Comparison of ENCODE assay signal across 8 mouse cellular contexts in genomic region chr3:65379884-65380539, GRCm38 (mm10). TPM values are rescaled to one million over a fixed set of nuclear protein-coding genes. Genes with fewer than 3 reads are reported as not detected.
DNase-seq lines count a peak whose midpoint lies in the region; ATAC-seq and TF ChIP-seq lines count a peak whose summit lies in the region.

No protein-coding gene starts in this region.

- peak; percentile 58 for DNase-seq in gastrocnemius, adult 18-20 months (ENCODE audit: low spot score)
- no peak for DNase-seq in gastrocnemius, postnatal 36 days
- peak; percentile 76 for DNase-seq in midbrain, embryonic 14.5 days
- peak; percentile 15 for DNase-seq in Patski (ENCODE audit: low read depth, low spot score)
- DNase-seq in embryo, embryonic 9.5 days (ENCODE audit: extremely low spot score), result peak; percentile 39
- peak; percentile 63 for DNase-seq in lung, postnatal 14 days
- no peak for DNase-seq in ovary, postnatal 10 days (ENCODE audit: low spot score)

- in situ Hi-C loops in Patski (cut with MboI; ENCODE audit: low pct_unique_long_range_greater_than_20kb), result loop anchor here (10.0 kb wide), 2 partner anchors 255 to 615 kb away; no protein-coding TSS in a partner anchor

- WGBS in midbrain, embryonic 14.5 days, result 78% methylated on average over 4 of the region's 4 CpGs
- 72% methylated on average over 4 of the region's 4 CpGs for WGBS in midbrain, embryonic 15.5 days

- intact Hi-C loops in gastrocnemius, postnatal 36 days (cut with DNase I), result loop anchor here (10.0 kb wide), 1 partner anchor 555 kb away; no protein-coding TSS in a partner anchor

- no peak overlapping the region for H3K4me3 ChIP-seq in midbrain, embryonic 14.5 days (replicated peaks; ENCODE audit: low read depth, low read length)
- no peak overlapping the region for H3K4me3 ChIP-seq in midbrain, embryonic 15.5 days

- CTCF ChIA-PET in Patski (lab: Charles Lee), result interaction anchor here (0.8 to 2.3 kb wide), 20 partner anchors 10 to 549 kb away, joined by 3 to 8 read pairs (median 3); partner anchors contain the start of gene Ssr3

- TF ChIP-seq CTCF in Patski (IDR thresholded peaks at IDR 0.05), result peak; percentile 93

- no peak overlapping the region for H3K4me2 ChIP-seq in midbrain, embryonic 14.5 days (ENCODE audit: low read length)
- H3K4me2 ChIP-seq in midbrain, embryonic 15.5 days, result no peak overlapping the region

- POLR2A ChIA-PET in Patski (lab: Charles Lee), result no interaction called here

- no peaks in the 10 kb centered on the region for H3K4me1 ChIP-seq in midbrain, embryonic 14.5 days (ENCODE audit: control insufficient read depth, insufficient read depth, low read length)
- H3K4me1 ChIP-seq in midbrain, embryonic 15.5 days, result no peaks in the 10 kb centered on the region

- H3K9ac ChIP-seq in midbrain, embryonic 14.5 days (replicated peaks; ENCODE audit: low read length), result no peak overlapping the region
- H3K9ac ChIP-seq in midbrain, embryonic 15.5 days, result no peak overlapping the region

- H3K27me3 ChIP-seq in midbrain, embryonic 14.5 days (ENCODE audit: control insufficient read depth, insufficient read depth, low read length), result no peaks in the 10 kb centered on the region
- H3K27me3 ChIP-seq in midbrain, embryonic 15.5 days (replicated peaks), result no peaks in the 10 kb centered on the region
- no peaks in the 10 kb centered on the region for H3K27me3 ChIP-seq in Patski

- peak; percentile 53; the same call in 1 of the 2 replicates for ATAC-seq in midbrain, embryonic 14.5 days (ENCODE audit: low FRiP score, low TSS enrichment)
- ATAC-seq in midbrain, embryonic 15.5 days (replicated peaks), result no peak
- peak; percentile 75 for ATAC-seq in Patski

- no peaks in the 10 kb centered on the region for H3K9me3 ChIP-seq in midbrain, embryonic 14.5 days (ENCODE audit: control insufficient read depth, low read length)
- no peaks in the 10 kb centered on the region for H3K9me3 ChIP-seq in midbrain, embryonic 15.5 days

- no peak overlapping the region for H3K27ac ChIP-seq in midbrain, embryonic 14.5 days (replicated peaks; ENCODE audit: low read depth, low read length)
- H3K27ac ChIP-seq in midbrain, embryonic 15.5 days, result no peak overlapping the region

- peaks cover 50% of the 10 kb centered on the region for H3K36me3 ChIP-seq in midbrain, embryonic 14.5 days (ENCODE audit: control insufficient read depth, insufficient read depth, low read length)
- peaks cover 5% of the 10 kb centered on the region; the same call in 1 of the 2 replicates for H3K36me3 ChIP-seq in midbrain, embryonic 15.5 days (replicated peaks)

RNA-seq across cellular contexts. Expression of gene Ssr3, which starts 12.4 kb away (rescaled TPM):
- total RNA-seq in gastrocnemius, adult 18-20 months (2021), result 100 to 1,000 TPM; 132 to 153 TPM
- 100 to 1,000 TPM; 125 to 145 TPM for total RNA-seq in gastrocnemius, postnatal 36 days (2021)
- 169 and 212 TPM in 2 replicates for polyA plus RNA-seq in midbrain, embryonic 14.5 days (2014; fragmentation: Nextera tagmentation; extraction: Ambion mirVana)
- 153 and 154 TPM in 2 replicates for polyA plus RNA-seq in midbrain, embryonic 15.5 days (2015; fragmentation: Nextera tagmentation; extraction: Ambion mirVana)
- polyA plus RNA-seq in Patski (2021), result 475 TPM

Comparison
In these comparisons a context has a peak if more than half of its experiments do, and no peak if none do; other contexts are left out.
1. DNase-seq: peak in gastrocnemius, adult 18-20 months (single experiment), midbrain, embryonic 14.5 days (single experiment), Patski (single experiment), embryo, embryonic 9.5 days (single experiment) and lung, postnatal 14 days (single experiment); none in gastrocnemius, postnatal 36 days (0 of 2) and ovary, postnatal 10 days (single experiment).